Mouse (Mus musculus) forebrain, embryonic 14.5 days (tissue): ENCODE data around the gene Gcm1. TPM values are rescaled to one million over a fixed set of nuclear protein-coding genes. Genes with fewer than 3 reads are reported as not detected.

Experiments
- ATAC-seq: fragments of 200-750 bp; cut with Nextera tagmentation; 2 replicates; pipeline ENCODE4 v1.8.0; 2017; ENCODE audit warnings: mild to moderate bottlenecking, moderate library complexity
- DNase-seq: peaks from one replicate; pipeline ENCODE4 v3.0.0-alpha.2; 2015; ENCODE audit warnings: low spot score
- H3K27ac ChIP-seq: fragments of 300-500 bp; sonication (generic); 2 replicates; pipeline ENCODE4 v1.5.1; 2014; ENCODE audit warnings: low read depth, mild to moderate bottlenecking, control low read depth, low read length, moderate library complexity
- H3K27me3 ChIP-seq: fragments of 300-500 bp; sonication (generic); replicated peaks from 2 replicates; pipeline ENCODE4 v1.6.1; 2014; ENCODE audit warnings: low read length, control low read depth, mixed read lengths; ENCODE audit not compliant: control insufficient read depth, insufficient read depth
- H3K36me3 ChIP-seq: fragments of 300-500 bp; sonication (generic); 2 replicates; pipeline ENCODE4 v1.6.1; 2014; ENCODE audit warnings: low read length, control low read depth; ENCODE audit not compliant: control insufficient read depth, insufficient read depth
- H3K4me1 ChIP-seq: fragments of 300-500 bp; sonication (generic); 2 replicates; pipeline ENCODE4 v1.6.1; 2014; ENCODE audit warnings: antibody characterized with exemption, low read length, control low read depth; ENCODE audit not compliant: control insufficient read depth, insufficient read depth
- H3K4me2 ChIP-seq: fragments of 300-500 bp; sonication (generic); 2 replicates; pipeline ENCODE4 v1.6.1; 2014; ENCODE audit warnings: mild to moderate bottlenecking, control low read depth, low read length
- H3K4me3 ChIP-seq: fragments of 300-500 bp; sonication (generic); 2 replicates; pipeline ENCODE4 v1.5.1; 2014; ENCODE audit warnings: low read depth, low read length, control low read depth
- H3K9ac ChIP-seq: fragments of 300-500 bp; sonication (generic); 2 replicates; pipeline ENCODE4 v1.6.1; 2014; ENCODE audit warnings: mild to moderate bottlenecking, low read length, control low read depth, moderate library complexity
- H3K9me3 ChIP-seq: fragments of 300-500 bp; sonication (generic); replicated peaks from 2 replicates; pipeline ENCODE4 v1.6.1; 2016; ENCODE audit warnings: low read length, control low read depth, mixed read lengths; ENCODE audit not compliant: control insufficient read depth
- WGBS: fragments of 180-500 bp; shearing (Covaris S2); extraction: QIAGEN DNeasy Blood & Tissue Kit; methylation state at CpG from one replicate; pipeline ENCODE4 v1.1.7; 2014; 5-methylcytosine and 5-hydroxymethylcytosine counted together
- polyA plus RNA-seq: library from polyadenylated mRNA; unstranded; fragments of >200 nt; fragmentation: Nextera tagmentation; extraction: Ambion mirVana; gene quantifications from 2 replicates; pipeline ENCODE4 v1.2.1, GENCODE M21; 2014

The Gcm1 gene
- polyA plus RNA-seq, 1 experiment from 2014 or later: not detected

DNA sequence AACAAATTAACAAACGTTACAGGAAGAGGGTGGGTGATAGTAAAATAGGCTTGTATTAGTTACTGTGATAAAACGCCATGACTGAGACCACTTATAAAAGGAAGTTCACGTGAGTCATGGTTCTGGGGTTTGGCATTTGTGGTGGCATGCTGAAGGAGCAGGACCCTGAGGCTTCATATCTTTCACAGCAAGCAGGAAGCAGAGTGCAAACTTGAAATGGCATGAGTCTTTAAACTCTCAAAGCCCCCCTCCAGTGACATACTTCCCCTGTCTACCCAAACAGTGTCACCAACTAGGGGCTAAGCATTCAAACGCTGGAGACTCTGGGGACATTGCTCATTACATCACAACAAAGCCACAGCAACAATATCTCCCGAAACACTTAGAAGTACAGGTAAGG lies 49.2 kb downstream of the Gcm1 start:
- 89% methylated on average over 5 of the region's 5 CpGs for WGBS
- H3K36me3 ChIP-seq: peaks cover 43% of the 10 kb centered on the region
- H3K27ac ChIP-seq: no peak overlapping the region
- ATAC-seq (no peak), DNase-seq (no peak)
- no peak overlapping the region for H3K4me3 ChIP-seq
- no peaks in the 10 kb centered on the region for H3K4me1 ChIP-seq
- H3K27me3 ChIP-seq: no peaks in the 10 kb centered on the region
- H3K9me3 ChIP-seq: no peaks in the 10 kb centered on the region
- H3K9ac ChIP-seq: no peak overlapping the region
- no peak overlapping the region for H3K4me2 ChIP-seq

DNA sequence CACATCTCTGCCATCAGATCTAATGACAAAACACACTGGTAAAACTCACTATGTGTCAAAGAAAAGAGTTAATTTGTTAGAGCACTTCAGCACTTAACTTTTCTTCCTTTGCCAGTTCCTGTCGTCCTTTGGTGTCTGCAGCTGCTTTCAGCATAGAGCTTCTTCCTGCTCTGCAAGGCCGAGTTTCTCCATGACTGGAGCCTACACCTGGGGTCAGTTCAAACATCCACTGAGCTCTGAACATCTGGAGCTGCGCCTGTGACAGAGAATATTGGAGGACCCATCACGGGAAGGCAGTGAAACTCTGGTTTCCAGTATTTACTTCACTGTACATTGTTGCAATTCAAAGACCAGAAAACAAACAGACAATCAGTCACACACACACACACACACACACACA lies 49.7 kb downstream of the Gcm1 start:
- no peaks in the 10 kb centered on the region for H3K9me3 ChIP-seq
- H3K4me2 ChIP-seq: no peak overlapping the region
- ATAC-seq (no peak), DNase-seq (no peak)
- H3K4me1 ChIP-seq: no peaks in the 10 kb centered on the region
- no peak overlapping the region for H3K27ac ChIP-seq
- H3K36me3 ChIP-seq: peaks cover 40% of the 10 kb centered on the region
- 77% methylated on average over 4 of the region's 4 CpGs for WGBS
- H3K27me3 ChIP-seq: no peaks in the 10 kb centered on the region
- no peak overlapping the region for H3K9ac ChIP-seq
- H3K4me3 ChIP-seq: no peak overlapping the region

DNA sequence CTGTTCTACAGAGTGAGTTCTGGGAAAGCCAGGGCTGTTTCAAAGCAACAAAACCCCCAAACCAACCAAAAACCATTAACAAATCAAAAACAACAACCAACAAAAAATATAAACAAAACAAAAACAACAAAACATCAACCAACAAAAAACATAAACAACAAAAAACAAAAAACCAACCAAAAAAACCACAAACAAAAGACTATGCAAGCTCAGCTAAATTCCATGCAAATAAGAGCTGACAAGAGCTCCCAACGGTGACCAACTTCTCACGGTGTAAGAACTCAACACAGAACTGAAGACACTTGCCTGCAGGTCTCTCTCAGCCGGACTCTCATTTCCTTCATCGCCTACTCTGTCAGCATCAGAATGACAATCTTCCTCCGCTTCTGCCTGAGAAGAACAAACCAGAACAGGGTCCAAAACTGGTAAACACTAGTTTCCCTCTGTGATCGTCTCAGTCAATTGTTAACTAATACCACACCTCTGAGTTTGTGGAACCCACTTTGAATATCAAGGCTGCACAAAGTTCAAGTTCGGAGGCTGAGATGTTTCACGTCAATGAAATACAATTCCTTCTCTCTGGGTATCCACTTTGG lies 52.3 kb downstream of the Gcm1 start:
- ATAC-seq: no peak
- Histone ChIP-seq H3K27ac (no peak overlapping the region), H3K4me2 (no peak overlapping the region), H3K36me3 (peaks cover 18% of the 10 kb centered on the region), H3K27me3 (no peaks in the 10 kb centered on the region), H3K4me1 (peaks cover 3% of the 10 kb centered on the region; the same call in 1 of the 2 replicates), H3K4me3 (no peak overlapping the region), H3K9ac (no peak overlapping the region), H3K9me3 (no peaks in the 10 kb centered on the region)
- no peak for DNase-seq
- 89% methylated on average over 8 of the region's 8 CpGs for WGBS

DNA sequence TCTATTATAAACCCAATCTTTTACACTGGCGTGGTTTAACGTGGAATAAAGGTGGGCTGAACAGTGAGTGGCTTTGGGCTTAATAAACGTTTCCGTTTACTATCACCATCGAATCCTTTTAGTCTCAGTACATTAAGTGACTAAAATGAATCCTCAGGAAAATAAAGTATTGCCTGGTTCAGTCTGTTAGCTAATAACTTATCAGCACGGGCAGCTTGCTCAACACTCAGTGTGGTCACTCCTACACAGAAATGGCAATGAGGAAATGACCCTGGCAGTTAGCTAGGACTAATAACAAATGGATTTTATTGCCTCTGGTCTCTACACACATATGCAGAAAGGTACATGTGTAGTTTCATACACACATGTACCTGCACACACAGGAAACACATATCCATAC lies 53.2 kb downstream of the Gcm1 start:
- H3K4me1 ChIP-seq: peaks cover 9% of the 10 kb centered on the region
- H3K9ac ChIP-seq: no peak overlapping the region
- peaks cover 10% of the 10 kb centered on the region for H3K36me3 ChIP-seq
- H3K27ac ChIP-seq: no peak overlapping the region
- DNase-seq: no peak
- no peaks in the 10 kb centered on the region for H3K9me3 ChIP-seq
- WGBS: 91% methylated on average over 6 of the region's 6 CpGs
- H3K4me2 ChIP-seq: no peak overlapping the region
- H3K27me3 ChIP-seq: no peaks in the 10 kb centered on the region
- H3K4me3 ChIP-seq: no peak overlapping the region
- ATAC-seq: no peak

DNA sequence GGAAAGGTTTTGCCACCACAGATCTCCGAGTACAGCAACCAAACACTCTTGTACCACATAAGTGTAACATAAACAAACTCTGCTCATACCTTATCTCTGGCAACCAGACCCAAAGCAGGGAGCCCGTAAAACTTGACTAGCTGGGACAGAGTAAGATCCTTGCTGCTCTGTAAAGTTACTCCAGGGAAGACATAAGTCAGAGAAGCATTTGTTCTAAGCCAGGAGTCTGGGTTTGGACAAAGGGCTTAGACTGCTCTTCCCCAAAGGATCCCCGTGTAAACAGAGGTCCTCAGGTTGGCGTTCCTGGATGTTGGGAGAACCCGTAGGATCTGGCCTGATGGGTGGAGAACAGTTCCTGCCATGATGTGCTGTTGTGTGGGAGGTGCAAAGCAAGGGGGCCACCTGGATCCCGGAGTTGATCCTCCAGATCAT lies 53.8 kb downstream of the Gcm1 start:
- Histone ChIP-seq H3K9ac (no peak overlapping the region), H3K27me3 (no peaks in the 10 kb centered on the region), H3K36me3 (peaks cover 10% of the 10 kb centered on the region), H3K4me3 (no peak overlapping the region), H3K4me2 (no peak overlapping the region), H3K9me3 (no peaks in the 10 kb centered on the region), H3K4me1 (peaks cover 9% of the 10 kb centered on the region), H3K27ac (no peak overlapping the region)
- ATAC-seq (no peak), DNase-seq (no peak)
- WGBS: 90% methylated on average over 6 of the region's 6 CpGs

DNA sequence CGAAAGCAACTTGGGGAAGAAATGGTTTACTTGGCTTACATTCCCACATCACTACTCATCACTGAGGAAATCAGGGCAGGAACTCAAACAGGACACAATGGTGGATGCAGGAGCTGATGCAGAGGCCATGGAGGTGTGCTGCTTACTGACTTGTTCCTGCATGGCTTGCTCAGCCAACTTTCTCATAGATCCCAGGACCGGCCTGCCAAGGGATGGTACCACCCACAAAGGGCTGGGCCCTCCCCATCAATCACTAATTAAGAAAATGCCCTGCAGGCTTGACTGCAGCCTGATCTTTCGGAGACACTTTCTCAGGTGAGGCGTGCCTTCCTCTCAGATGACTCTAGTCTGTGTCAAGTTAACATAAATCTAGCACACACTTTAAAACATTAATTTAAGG lies 55.1 kb downstream of the Gcm1 start:
- no peaks in the 10 kb centered on the region for H3K36me3 ChIP-seq
- 72% methylated on average over 4 of the region's 4 CpGs for WGBS
- H3K27me3 ChIP-seq: no peaks in the 10 kb centered on the region
- H3K4me1 ChIP-seq: peaks cover 9% of the 10 kb centered on the region
- no peak overlapping the region for H3K27ac ChIP-seq
- no peaks in the 10 kb centered on the region for H3K9me3 ChIP-seq
- no peak overlapping the region for H3K4me3 ChIP-seq
- H3K9ac ChIP-seq: no peak overlapping the region
- no peak for DNase-seq
- no peak for ATAC-seq
- no peak overlapping the region for H3K4me2 ChIP-seq

DNA sequence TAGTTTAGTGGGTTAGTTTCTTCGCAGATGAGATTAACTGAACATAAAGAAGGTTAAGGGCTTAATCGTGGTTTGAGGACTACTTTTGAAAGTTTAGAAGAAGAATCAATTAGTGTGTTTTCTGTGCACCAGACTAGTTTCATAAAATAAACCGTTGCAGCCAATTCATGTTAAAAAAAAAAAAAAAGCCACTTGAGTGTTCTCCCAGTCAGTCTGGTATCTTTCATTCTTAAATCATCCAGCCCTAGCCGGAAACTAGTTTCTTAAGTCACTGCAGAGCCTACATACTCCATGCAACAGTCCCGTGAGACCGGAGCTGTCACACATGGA lies 55.8 kb downstream of the Gcm1 start:
- Histone ChIP-seq H3K4me2 (peak overlapping the region; percentile 87), H3K27ac (no peak overlapping the region; the same call in 1 of the 2 replicates), H3K9ac (peak overlapping the region; percentile 79), H3K9me3 (no peaks in the 10 kb centered on the region), H3K4me1 (peaks cover 9% of the 10 kb centered on the region), H3K36me3 (no peaks in the 10 kb centered on the region), H3K4me3 (peak overlapping the region; percentile 90), H3K27me3 (no peaks in the 10 kb centered on the region)
- ATAC-seq: no peak
- 16% methylated on average over 6 of the region's 6 CpGs for WGBS
- DNase-seq: no peak

DNA sequence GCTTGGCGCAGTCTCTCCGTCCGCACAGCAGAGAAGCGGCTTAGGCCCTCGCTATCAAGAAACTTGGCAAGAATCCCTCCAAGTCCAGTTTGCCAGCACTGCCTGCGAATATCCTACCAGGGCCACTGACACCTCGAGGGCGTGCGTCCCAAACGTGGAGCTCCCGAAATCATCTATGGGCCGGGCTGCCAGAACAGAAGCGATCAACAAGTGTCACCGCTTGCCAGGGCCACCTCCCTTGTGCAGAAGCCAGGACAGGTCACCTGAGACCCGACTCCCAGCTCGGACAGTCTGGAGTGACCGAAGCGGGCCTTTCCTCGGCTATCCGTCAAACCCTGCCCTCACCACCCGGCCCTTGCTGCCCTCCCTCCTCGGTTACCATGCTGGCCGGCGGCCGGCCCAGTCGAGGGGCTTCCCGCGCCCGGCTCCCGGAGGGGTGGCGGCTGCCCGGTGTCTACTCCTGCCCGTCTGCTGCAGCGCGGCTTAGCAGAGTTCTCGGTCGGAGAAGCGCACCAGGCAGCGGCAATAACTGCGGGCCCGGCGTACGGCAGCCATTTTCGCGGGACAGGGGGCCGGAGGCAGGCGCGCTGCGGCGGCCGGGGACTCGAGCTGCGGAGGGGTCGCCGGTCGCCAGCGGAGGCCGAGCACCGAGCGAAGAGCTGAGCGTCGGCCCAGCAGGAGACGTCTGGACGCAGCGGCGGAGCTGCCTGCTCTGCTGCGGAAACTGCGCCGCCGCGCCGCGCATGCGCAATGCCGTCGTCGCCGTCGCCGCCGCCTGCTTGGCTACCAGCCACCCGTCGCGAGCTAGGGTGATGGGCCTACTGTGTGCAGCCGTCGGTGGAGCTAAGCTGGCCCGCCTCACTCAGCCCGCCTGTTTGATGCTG lies 56.4 kb downstream of the Gcm1 start:
- peak overlapping the region; percentile 90 for H3K4me3 ChIP-seq
- WGBS: under 1% methylated on average over 86 of the region's 88 CpGs
- ATAC-seq: peak; percentile 81

DNA sequence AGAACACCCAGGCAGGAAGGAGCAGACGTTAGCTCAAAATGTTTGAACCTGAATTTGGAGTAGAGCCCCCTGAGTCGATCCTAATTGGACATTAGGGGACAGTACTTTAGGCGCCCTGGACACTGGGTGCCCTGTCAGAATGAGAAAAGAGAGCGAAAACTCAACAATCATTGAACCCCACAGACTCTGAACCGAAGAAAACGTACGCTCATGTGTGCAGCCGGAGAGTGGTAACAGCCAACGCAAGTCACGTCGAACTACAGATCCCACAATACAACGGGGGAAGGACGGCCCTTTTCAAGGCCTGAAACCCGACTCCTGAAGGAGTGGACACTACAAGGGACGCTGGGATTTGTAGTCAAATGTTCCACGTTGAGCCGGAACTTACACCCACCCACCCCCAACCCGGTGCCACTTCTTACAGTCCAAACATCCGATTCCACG lies 57.1 kb downstream of the Gcm1 start, which contains the start of the genes Fbxo9 and Ick:
Fbxo9 (minus strand) TSS at position 270 of the 444 bp plus-strand sequence.
Ick (plus strand) TSS at position 397 of the 444 bp plus-strand sequence.
- H3K27ac ChIP-seq: peak within 1 kb of the TSS; percentile 86
- H3K4me1 ChIP-seq: peaks cover 11% of the 10 kb centered on the region
- peak within 1 kb of the TSS; percentile 87 for H3K4me2 ChIP-seq
- no peaks in the 10 kb centered on the region for H3K27me3 ChIP-seq
- ATAC-seq (peak; percentile 94), DNase-seq (peak; percentile 99)
- H3K9me3 ChIP-seq: no peaks in the 10 kb centered on the region
- peak within 1 kb of the TSS; percentile 90 for H3K4me3 ChIP-seq
- H3K36me3 ChIP-seq: no peaks in the 10 kb centered on the region
- H3K9ac ChIP-seq: peak within 1 kb of the TSS; percentile 79
- WGBS: 1% methylated on average over 20 of the region's 20 CpGs

More for the DNA sequence above, 56.4 kb downstream of the Gcm1 start:
- Histone ChIP-seq H3K4me1 (peaks cover 11% of the 10 kb centered on the region), H3K36me3 (no peaks in the 10 kb centered on the region), H3K9me3 (no peaks in the 10 kb centered on the region), H3K27me3 (no peaks in the 10 kb centered on the region), H3K9ac (peak overlapping the region; percentile 79), H3K4me2 (peak overlapping the region; percentile 87), H3K27ac (peak overlapping the region; percentile 86)
- DNase-seq: peak; percentile 87
